Mouse (Mus musculus): ENCODE measurements at regions not wholly inside any gene's neighbourhood (a gene's known extent, or its start where the extent isn't known, plus 50 kb on each side); places are given as distances from the start of the nearest gene placed in this dataset.

GRCm38 (mm10) chr15:51502742-51503270, 2381.9 kb upstream of the Gm7489 start:
- intact Hi-C loops (cut with DNase I) = no loop called here
- DNase-seq (ENCODE audit: low spot score in 2 of 2) = no peak

GRCm38 (mm10) chr15:51503341-51503740, 2381.4 kb upstream of the Gm7489 start:
- intact Hi-C loops (cut with DNase I) = no loop called here
- DNase-seq (ENCODE audit: low spot score in 2 of 2) = no peak

GRCm38 (mm10) chr15:51504016-51504760, 2380.5 kb upstream of the Gm7489 start:
- intact Hi-C loops (cut with DNase I) = no loop called here
- no peak for DNase-seq (ENCODE audit: low spot score in 2 of 2)

- DNase-seq (ENCODE audit: low spot score in 2 of 2) = no peak
- intact Hi-C loops (cut with DNase I) = no loop called here
These were observed 2379.9 kb upstream of the Gm7489 start for GRCm38 (mm10) chr15:51504789-51505188.

GRCm38 (mm10) chr15:51507126-51507525, 2377.6 kb upstream of the Gm7489 start:
- intact Hi-C loops (cut with DNase I) = no loop called here
- DNase-seq (ENCODE audit: low spot score in 2 of 2) = no peak

- intact Hi-C loops (cut with DNase I) = no loop called here
- DNase-seq (ENCODE audit: low spot score in 2 of 2) = no peak
These were observed 2373.4 kb upstream of the Gm7489 start for GRCm38 (mm10) chr15:51511319-51511718.

- DNase-seq (ENCODE audit: low spot score in 2 of 2) = peak in 1 of 2 experiments; percentile 38
These were observed 2348.4 kb upstream of the Gm7489 start for GRCm38 (mm10) chr15:51536317-51536716.

GRCm38 (mm10) chr15:51551216-51551775, 2333.4 kb upstream of the Gm7489 start:
- no peak for DNase-seq (ENCODE audit: low spot score in 2 of 2)
- intact Hi-C loops (cut with DNase I) = no loop called here

More at GRCm38 (mm10) chr15:51536317-51536716, 2348.4 kb upstream of the Gm7489 start:
- intact Hi-C loops (cut with DNase I) = no loop called here

- intact Hi-C loops (cut with DNase I) = no loop called here
- no peak for DNase-seq (ENCODE audit: low spot score in 2 of 2)
These were observed 2326.5 kb upstream of the Gm7489 start for GRCm38 (mm10) chr15:51558215-51558614.

- intact Hi-C loops (cut with DNase I) = no loop called here
- DNase-seq (ENCODE audit: low spot score in 2 of 2) = peak in 1 of 2 experiments; percentile 23
These were observed 2319.2 kb upstream of the Gm7489 start for GRCm38 (mm10) chr15:51565543-51565942.

- DNase-seq (ENCODE audit: low spot score in 2 of 2) = no peak
- intact Hi-C loops (cut with DNase I) = no loop called here
These were observed 2314.1 kb upstream of the Gm7489 start for GRCm38 (mm10) chr15:51570631-51571030.

- intact Hi-C loops (cut with DNase I) = no loop called here
- DNase-seq (ENCODE audit: low spot score in 2 of 2) = no peak
These were observed 2310.1 kb upstream of the Gm7489 start for GRCm38 (mm10) chr15:51574538-51575105.

- intact Hi-C loops (cut with DNase I) = no loop called here
- no peak for DNase-seq (ENCODE audit: low spot score in 2 of 2)
These were observed 2301.1 kb upstream of the Gm7489 start for GRCm38 (mm10) chr15:51583636-51584035.

GRCm38 (mm10) chr15:51586146-51586545, 2298.6 kb upstream of the Gm7489 start:
- DNase-seq (ENCODE audit: low spot score in 2 of 2) = no peak
- intact Hi-C loops (cut with DNase I) = no loop called here

GRCm38 (mm10) chr15:51591406-51592068, 2293.2 kb upstream of the Gm7489 start:
- intact Hi-C loops (cut with DNase I) = no loop called here
- peak in 1 of 2 experiments; percentile 24 for DNase-seq (ENCODE audit: low spot score in 2 of 2)

GRCm38 (mm10) chr15:51592069-51592435, 2292.7 kb upstream of the Gm7489 start:
- intact Hi-C loops (cut with DNase I) = no loop called here
- DNase-seq (ENCODE audit: low spot score in 2 of 2) = no peak

GRCm38 (mm10) chr15:51592511-51593498, 2291.9 kb upstream of the Gm7489 start:
- DNase-seq (ENCODE audit: low spot score in 2 of 2) = no peak
- intact Hi-C loops (cut with DNase I) = no loop called here

GRCm38 (mm10) chr15:51594060-51594459, 2290.6 kb upstream of the Gm7489 start:
- intact Hi-C loops (cut with DNase I) = no loop called here
- DNase-seq (ENCODE audit: low spot score in 2 of 2) = no peak

GRCm38 (mm10) chr15:51595655-51596054, 2289.1 kb upstream of the Gm7489 start:
- peak in 1 of 2 experiments; percentile 55 for DNase-seq (ENCODE audit: low spot score in 2 of 2)
- intact Hi-C loops (cut with DNase I) = no loop called here

Data from left cerebral cortex, postnatal 14 days (tissue).